Mouse (Mus musculus) CD4-positive, CD25-positive, alpha-beta regulatory T cell, adult 2 months (primary cell): ENCODE results near the gene Mob3b.

Source experiments
- DNase-seq: peaks from one replicate; pipeline ENCODE4 v3.0.0-alpha.2; 2012; ENCODE audit warnings: low read depth, low spot score

Gene Mob3b

GRCm38 (mm10) chr4:35156751-35157611 is at the start of gene Mob3b:
Gene Mob3b, minus strand, starts transcription at chr4:35157484.
- peak; percentile 91 for DNase-seq

GRCm38 (mm10) chr4:35204659-35205058 is 47.4 kb upstream of the Mob3b start:
- DNase-seq = no peak

DNA sequence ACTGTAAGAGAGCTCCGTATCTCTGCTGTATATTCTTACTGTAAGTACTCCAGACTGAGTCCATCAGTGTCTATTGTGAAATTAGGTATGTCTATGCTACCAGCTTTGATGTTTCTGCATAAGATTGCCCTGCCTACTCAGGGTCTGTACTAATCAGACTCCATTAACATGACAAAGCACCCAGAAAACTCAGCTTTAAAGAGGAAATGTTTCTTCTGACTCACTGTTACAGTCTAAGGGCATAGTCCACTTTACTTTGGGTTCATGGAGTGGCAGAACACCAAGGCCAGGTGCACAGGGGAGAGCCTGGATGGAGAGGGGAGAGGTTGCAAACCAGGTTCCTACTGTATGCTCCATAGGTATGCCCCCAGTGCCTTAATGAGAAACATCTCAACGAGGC is 46.4 kb upstream of the Mob3b start:
- no peak for DNase-seq

DNA sequence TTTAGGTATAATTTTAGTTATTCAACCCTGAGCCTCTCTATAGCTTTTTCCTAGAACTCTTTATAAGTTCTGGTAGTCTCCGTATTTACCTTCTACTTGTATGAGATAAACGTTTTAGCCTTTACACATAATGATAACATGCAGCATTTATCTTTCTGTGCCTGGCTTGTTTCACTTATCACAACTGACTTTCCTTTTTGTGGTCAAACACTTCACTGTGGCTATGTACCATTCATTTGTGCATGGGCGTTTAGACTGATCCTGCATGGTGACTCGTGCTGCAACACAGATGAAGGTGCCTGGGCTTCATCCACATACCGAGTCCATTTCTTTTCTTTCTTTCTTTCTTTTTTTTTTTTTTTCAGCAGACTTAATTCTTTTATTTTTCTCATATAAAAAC is 44.4 kb upstream of the Mob3b start:
- DNase-seq = no peak

- peak; percentile 34 for DNase-seq
Observed at GRCm38 (mm10) chr4:35192725-35193124, 35.4 kb upstream of the Mob3b start.

DNA sequence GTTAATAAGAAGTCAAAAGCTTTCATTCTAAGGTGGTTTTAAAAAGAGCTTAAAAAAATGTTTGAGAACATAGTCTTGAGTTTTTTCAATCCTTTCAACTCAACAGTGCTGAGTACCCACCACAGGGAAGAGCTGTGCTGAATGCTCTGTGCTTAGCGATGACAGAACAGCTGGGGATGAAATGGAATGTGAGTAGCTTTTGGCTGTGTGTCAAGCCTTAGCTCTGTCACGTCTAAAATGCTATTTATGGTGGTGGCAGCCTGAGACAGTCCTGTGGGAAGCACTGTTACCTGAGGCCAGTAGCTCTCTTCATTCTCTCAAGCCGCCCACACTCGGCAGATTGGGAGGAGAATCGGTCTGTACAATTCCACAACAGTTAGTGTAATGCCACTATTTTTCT is 32.5 kb upstream of the Mob3b start:
- no peak for DNase-seq

DNA sequence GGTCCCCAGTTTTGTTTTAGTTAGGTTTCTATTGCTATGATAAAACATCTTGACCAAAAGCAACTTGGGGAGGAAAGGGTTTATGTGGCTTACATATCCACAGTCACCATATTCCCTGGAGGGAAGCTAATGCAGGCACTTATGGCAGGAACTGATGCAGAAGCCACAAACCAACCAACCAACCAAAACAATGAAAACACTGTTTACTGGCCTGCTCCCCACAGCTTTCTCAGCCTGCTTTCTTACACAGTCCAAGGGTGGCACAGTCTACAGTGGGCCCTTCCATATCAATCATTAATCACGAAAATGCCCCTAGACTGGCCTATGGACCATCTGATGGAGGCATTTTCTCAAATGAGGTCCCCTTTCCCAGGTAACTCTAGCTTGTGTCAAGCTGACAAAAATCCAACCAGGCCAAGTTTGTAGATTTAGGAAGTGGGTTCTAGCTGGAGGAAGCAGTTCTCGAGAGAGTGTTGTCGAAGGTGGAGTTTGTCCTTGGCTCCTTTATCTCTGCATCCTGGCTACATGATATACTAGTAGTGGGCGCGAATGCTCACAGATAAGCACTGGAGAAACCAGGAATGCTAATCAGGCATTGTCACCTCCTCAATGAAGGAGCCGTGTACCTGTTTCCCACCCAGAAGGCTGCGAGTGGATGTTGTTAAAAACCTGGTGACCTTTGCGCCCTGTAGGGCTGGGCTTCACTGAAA is 30.5 kb upstream of the Mob3b start:
- DNase-seq = no peak

DNA sequence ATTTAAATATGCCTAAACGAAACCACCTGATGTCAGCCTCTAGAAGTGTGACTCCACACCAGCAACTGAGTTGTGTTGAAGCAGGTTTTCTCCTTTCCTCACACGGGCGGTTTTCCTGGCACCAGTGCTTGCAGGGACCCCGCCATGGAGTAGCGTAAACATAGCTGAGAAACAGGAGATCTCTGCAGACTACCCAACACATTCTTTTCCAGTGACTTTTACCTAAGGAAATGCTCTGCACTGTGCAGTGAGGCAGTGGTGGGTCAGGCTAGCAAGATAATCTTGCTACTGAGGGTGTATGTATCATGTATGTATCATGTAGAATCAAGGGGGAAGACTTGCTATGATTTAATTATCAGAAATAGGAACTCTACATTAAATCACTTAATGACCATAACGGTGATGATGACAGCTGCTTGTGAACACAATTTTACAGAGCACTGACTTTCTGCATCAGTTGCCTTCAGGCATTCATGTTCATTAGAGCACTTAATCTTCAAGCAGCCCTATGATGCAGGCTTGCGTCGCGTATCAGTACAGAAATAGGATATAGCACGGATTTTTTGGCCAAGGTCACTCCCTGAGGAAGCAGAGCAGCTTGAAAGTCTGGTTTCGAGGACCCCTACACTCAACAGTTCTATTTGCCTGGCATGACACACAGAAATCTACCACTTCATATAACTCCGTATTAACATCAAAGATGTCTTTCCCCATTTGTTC is 20.8 kb upstream of the Mob3b start:
- DNase-seq = no peak

DNA sequence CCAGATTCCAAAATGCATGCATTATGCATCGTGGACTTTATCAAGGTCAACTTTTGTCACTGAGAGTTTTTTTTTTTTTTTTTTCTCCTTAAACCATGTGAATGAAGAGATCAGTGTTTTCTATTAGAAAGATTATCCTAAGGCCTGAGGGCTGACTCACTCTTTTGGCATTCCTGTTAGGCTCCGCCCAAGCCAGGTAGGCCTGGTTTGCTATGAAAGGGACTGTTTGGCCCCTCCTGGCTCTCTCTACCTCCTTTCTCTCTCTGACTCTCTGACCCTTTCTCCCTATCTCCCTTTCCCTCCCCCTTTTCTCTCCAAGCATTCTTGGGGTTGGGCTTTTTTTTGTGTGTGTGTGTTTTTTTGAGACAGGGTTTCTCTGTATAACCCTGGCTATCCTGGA is 18.3 kb upstream of the Mob3b start:
- no peak for DNase-seq

GRCm38 (mm10) chr4:35173551-35173950 is 16.3 kb upstream of the Mob3b start:
- DNase-seq = no peak

DNA sequence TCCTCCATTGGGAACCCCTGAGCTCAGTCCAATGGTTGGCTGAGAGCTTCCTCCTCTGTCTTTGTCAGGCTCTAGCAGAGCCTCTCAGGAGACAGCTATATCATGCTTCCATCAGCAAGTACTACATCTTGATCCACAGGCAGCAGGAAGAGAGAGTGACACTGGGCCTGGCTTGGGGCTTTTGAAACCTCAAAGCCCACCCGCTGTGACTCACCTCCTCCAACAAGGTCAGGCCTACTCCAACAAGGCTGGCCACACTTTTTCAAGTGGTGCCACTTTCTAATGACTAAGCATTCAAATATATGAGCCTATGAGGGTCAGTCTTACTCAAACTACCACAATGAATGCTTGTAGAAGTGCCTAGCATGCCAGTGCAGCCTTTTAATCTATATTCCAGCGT is 15.2 kb upstream of the Mob3b start:
- no peak for DNase-seq

- DNase-seq = no peak
Observed at GRCm38 (mm10) chr4:35169571-35170125, 12.4 kb upstream of the Mob3b start.

GRCm38 (mm10) chr4:35167855-35168254 is 10.6 kb upstream of the Mob3b start:
- DNase-seq = no peak

- DNase-seq = no peak
Observed at GRCm38 (mm10) chr4:35165947-35166346, 8.7 kb upstream of the Mob3b start.

- DNase-seq = no peak
Observed at GRCm38 (mm10) chr4:35165275-35165674, 8.0 kb upstream of the Mob3b start.

DNA sequence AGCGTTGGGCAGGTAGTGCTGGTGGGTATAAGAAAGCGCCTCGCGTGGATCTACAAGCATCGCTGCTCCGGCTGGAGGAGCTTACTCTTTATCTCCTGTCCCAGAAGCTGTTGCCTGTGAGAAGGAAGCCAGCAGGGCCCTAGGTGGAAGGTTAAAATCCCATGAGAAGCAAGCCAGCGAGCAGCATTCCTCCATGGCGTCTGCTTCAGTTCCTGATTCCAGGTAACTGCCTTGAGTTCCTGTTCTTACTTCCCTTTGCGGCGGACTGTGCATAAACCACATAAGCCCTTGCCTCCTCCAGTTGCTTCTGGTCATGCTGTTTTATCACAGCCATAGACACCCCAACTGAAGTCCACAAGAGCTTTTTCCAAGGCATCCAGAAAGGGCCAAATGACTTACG is 531 bp upstream of the Mob3b start:
- DNase-seq = peak; percentile 5

DNA sequence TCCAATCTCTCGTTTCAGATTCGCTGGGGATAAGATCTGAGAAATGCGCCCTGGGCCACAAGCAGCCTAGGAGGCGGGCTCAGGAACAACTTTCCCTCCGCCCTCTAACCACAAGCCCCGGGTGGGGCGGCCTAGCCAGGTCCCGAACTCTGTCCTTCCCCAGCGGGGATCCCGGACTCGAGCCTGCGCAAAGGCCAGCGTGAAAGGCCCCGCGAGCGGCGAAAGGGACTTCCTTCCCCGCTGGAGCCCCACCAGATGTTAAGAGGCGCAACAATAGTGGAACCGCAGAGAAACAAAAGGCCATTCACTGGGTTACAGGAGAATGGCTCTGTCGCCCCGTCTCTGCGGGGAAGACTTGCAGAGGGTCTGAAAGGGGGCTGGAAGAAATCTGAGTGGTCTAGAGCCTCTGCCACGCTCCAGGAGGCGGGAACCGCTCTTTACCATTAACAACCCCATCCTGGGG is 1.1 kb downstream of the Mob3b start:
- DNase-seq = peak; percentile 64

GRCm38 (mm10) chr4:35155132-35155922 is 2.0 kb downstream of the Mob3b start:
- DNase-seq = peak; percentile 65

GRCm38 (mm10) chr4:35154051-35154450 is 3.2 kb downstream of the Mob3b start:
- no peak for DNase-seq

DNA sequence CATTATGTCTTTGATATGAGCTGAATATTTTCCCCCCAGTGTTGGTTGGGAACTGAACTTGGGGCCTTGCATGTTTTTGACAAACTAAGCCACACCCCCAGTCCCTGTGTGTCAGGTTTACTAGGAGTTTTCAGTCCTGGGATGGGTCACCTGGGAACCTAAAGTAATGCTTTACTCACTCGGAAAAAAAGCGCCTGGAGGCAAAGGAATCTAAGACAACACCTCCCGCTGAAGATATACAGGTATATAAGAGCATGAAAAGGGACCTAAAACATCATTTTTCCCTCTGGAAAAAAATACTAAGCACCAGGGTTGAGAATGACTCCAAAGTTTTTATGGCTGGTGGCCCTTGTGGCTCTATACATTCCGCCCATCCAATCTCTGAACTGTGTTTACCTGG is 5.5 kb downstream of the Mob3b start, which contains the start of gene Ifnk:
Gene Ifnk, plus strand, starts transcription at position 301 of the 400 bp plus-strand sequence.
- no peak for DNase-seq

DNA sequence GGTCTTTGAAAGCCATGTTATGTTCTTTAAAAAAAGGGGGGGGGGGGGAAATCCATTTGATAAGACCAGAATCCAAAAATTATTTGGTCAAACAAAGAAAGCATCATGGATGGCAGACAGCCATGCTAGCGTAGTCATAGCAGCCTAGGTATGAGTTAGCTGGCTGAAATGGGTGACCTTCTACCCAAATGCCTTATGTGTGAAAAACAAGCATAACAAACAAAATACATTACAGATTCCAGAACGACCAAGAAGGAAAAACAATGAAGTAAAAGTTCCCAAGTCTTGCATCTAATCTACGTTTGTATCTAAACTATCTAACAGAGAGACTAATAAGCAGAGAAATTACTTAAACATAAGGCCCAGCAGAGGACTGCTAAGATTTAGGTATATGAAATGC is 6.6 kb downstream of the Mob3b start:
- no peak for DNase-seq
